Mouse (Mus musculus) urinary bladder, postnatal 25 days (tissue): ENCODE results near the gene Zfp451.
"Not testable (repeated sequence)": the region's sequence is repeated elsewhere in the genome, so short reads cannot be mapped to it uniquely, and the experiment has no call there.

Source experiments
- DNase-seq: peaks from one replicate; pipeline ENCODE4 v3.0.0; 2022; ENCODE audit warnings: low spot score

Gene Zfp451

GRCm38 (mm10) chr1:33757491-33758041 lies 56.8 kb downstream of the Zfp451 start, which contains the start of gene Bag2:
Gene Bag2, minus strand, starts transcription at chr1:33757795.
- peak; percentile 65 for DNase-seq

DNA sequence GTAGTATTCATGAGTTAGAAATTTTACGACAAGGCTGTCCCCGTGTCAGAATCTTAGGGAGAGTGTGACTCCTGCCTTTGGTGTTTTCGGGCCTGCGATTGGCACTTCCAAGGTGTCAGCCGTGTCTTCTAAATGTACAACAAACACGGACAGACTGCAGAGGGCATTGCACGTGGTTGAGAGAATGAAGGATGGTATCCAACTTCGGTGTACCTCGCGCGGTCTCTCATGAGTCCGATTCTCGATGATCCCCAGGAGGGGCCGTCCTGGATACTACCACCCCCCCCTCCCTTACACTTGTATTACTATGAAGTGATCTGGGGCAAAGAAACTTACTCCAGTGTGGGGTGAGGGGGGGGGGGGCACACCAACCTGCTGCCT lies 57.4 kb downstream of the Zfp451 start:
- DNase-seq = no peak

- DNase-seq = no peak
These were observed 58.0 kb downstream of the Zfp451 start for GRCm38 (mm10) chr1:33756258-33757032.

GRCm38 (mm10) chr1:33755799-33756198 lies 58.6 kb downstream of the Zfp451 start:
- no peak for DNase-seq

- DNase-seq = no peak
These were observed 59.2 kb downstream of the Zfp451 start for GRCm38 (mm10) chr1:33754965-33755735.

- DNase-seq = no peak
These were observed 60.3 kb downstream of the Zfp451 start for GRCm38 (mm10) chr1:33754089-33754488.

DNA sequence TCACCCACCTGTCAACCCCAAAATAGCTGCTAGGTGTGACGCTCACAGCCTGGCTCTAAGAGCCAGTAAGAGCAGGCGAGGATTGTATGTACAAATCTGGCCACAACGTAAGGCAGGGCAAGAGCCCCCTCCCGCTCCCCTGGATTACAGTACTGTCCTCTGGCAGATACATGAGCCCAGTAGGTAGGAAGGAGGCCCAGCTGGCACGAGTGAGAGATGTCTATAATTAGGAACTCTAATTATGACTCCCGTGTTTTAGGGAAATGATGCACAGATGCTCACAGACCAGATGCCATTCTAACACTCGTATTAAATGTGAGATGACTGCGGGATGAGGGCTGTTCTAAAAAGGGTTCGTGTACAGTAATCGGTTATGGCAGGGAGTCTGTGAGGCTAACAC lies 63.1 kb downstream of the Zfp451 start:
- DNase-seq = no peak

DNA sequence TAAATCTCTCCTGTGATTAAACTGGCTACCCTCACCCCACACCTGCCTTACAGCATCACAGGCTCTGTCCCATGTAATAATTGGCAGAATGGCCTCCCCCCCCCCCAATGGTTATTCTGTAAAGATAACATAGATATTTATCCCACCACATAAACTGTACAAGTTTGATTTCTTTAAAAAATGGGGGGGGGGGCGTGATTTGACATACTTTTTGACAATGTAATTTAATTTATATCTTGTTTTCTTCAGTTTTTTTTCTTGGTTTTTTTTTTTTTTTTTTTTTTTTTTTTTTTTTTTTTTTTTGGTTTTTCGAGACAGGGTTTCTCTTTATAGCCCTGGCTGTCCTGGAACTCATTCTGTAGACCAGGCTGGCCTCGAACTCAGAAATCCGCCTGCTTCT lies 64.7 kb downstream of the Zfp451 start:
- not testable (repeated sequence) for DNase-seq

GRCm38 (mm10) chr1:33749109-33749508 lies 65.3 kb downstream of the Zfp451 start:
- DNase-seq = no peak

GRCm38 (mm10) chr1:33745901-33746300 lies 68.5 kb downstream of the Zfp451 start:
- DNase-seq = no peak

- not testable (repeated sequence) for DNase-seq
These were observed 69.6 kb downstream of the Zfp451 start for GRCm38 (mm10) chr1:33744815-33745214.

GRCm38 (mm10) chr1:33742903-33743302 lies 71.5 kb downstream of the Zfp451 start:
- no peak for DNase-seq

DNA sequence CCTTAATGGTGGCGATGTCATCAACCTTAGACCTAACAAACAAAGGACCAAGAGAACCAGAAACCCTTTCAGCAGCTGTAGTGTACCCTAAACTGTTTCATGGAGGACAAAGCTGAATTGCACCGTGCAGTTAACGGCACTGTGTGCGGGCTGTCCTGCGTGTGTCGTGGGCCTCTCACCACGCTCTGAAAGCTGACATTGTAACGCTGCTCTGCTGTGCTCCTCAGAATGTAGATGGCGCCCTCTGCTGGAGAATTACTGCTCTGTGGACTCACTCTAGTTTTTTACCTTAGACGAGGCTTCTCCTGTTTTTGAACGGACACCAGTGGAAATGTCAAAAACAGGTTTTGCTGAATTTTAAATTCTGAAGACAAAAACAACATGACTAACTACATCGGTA lies 75.1 kb downstream of the Zfp451 start:
- DNase-seq = peak; percentile 84

GRCm38 (mm10) chr1:33738681-33739278 lies 75.6 kb downstream of the Zfp451 start:
- DNase-seq = no peak

DNA sequence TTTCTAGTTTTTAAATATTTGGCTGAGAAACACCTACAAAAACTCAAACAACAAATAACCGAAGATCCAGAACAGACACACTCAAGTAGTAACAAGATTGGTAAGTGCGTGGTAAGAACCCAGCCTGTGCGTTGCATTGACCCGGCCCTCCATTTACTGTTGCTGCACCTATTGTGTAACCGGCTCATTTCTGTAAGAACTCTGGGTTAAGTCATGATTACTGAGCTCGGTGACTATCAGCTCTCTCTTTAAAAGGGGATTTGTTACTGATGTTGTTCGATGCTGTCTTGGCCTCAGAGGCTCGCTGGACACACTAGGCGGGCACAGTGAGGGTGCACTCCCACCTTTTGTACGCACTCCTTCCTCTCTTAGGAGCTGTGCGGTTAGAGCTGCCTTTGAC lies 76.1 kb downstream of the Zfp451 start:
- no peak for DNase-seq

- no peak for DNase-seq
These were observed 80.3 kb downstream of the Zfp451 start for GRCm38 (mm10) chr1:33734001-33734685.

- DNase-seq = no peak
These were observed 81.4 kb downstream of the Zfp451 start for GRCm38 (mm10) chr1:33733044-33733443.

- no peak for DNase-seq
These were observed 89.3 kb downstream of the Zfp451 start for GRCm38 (mm10) chr1:33725086-33725485.

DNA sequence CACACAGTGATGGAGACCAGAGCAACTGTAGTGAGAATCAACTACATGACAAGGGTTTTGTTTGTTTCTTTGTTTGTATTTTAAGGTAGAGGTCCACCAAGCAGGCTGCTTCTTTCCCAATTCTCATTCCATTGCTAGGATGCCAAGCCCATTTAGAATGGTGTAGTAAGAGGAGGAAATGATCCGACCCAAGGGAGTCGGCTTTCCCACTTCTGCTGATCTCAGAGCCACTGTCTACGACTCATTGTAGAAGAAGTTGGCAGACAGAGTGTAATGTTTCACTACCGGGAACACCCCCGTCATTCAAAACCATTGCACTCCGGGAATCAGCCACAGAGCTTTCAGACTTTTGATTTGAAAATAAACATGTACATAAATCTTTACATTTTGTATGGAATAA lies 89.9 kb downstream of the Zfp451 start:
- DNase-seq = no peak

DNA sequence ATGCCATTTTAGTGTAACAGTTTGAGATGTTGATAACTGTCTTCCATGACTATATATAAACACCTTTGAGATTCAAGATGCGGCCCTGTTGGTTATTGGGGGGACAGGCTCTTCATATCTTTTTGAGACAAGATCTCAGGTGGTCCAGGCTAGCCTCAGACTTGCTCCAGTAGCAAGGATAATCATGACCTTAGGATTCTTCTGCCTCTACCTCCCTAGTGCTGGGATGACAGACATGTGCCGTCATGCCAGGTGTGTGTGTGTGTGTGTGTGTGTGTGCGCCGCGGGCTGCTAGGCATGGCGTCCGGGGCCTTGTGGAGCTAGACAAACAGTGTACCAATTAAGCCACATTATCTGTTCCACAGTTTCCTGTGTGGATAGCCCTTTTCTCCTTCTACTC lies 93.4 kb downstream of the Zfp451 start:
- DNase-seq = no peak

DNA sequence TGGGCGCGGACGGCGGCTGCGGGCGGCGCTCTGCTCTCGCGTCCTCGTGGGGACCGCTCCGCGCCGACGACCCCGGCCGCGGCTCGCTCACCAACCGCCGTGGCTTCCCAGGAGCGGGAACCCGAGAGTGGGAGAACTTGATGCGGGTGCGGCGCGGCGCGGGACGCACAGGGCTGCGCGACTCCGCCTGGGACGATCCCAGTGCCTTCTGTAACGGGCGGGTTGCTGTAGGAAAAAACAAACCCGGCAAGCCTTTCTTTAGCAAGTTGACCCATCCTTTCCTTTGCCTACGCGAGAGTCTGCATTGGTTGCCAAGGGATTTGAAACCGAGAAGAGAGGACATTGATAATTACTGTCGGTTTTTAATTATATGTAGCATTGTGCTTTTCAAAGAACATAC lies 94.2 kb downstream of the Zfp451 start:
- DNase-seq = no peak

GRCm38 (mm10) chr1:33719733-33720225 lies 94.6 kb downstream of the Zfp451 start, which contains the start of gene Rab23:
Gene Rab23, plus strand, starts transcription at chr1:33719887.
- peak; percentile 80 for DNase-seq
